Mouse (Mus musculus) urinary bladder, postnatal 14 days (tissue): ENCODE results near the gene Kif19a.

Experiments used
- DNase-seq: peaks from one replicate; pipeline ENCODE4 v3.0.0; 2021; ENCODE audit warnings: low spot score

Gene Kif19a

DNA sequence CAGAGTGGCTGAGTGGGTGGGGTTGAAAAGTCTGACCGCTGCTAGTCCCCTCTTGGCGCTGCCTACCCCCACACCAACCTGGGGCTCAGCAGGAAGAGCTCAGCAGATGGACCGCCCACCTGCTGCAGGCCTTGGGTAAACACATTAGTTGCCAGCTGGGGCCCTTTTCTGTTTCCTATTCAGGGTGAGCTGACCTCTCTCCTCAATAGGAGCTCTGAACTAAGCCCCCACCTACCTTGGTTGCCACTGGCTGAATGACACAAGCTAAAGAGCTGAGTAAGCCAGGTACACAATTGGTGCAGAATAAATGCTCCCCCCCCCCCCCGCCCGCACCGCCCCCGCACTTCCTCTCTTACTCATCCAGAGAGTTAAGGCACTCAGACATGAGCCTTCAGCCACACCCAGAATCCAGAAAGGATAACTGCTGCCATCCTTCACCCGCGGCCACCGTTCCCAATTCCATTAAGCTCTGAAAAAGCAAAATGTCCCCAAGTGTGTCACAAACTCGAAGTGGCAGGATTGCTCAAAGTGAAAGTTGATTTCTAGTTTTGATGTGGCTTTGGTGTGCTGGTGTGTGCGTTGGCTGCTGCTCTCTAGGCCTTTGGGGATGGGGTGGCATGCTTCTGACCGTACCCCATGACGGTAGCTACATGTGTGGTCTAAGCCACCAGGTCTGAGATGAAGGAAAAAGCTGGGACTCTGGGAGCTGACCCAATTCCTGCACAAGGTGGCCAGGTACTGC, 42.7 kb downstream of the Kif19a start:
- no peak for DNase-seq

DNA sequence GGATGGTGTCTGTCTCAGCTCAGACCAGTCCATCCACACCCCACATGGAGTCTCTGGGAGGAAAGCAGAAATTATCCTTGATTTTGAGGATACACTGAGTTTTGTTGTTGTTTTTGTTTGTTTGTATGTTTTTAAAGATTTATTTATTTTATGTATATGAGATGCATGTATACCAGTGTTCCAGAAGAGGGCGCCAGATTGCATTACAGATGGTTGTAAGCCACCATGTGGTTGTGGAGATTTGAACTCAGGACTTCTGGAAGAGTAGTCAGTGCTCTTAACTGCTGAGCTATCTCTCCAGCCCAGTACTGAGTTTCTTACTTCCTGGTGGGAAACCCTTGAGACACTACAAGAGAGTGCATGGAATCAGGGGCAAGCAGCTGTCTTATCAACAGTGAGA, 44.2 kb downstream of the Kif19a start:
- no peak for DNase-seq

DNA sequence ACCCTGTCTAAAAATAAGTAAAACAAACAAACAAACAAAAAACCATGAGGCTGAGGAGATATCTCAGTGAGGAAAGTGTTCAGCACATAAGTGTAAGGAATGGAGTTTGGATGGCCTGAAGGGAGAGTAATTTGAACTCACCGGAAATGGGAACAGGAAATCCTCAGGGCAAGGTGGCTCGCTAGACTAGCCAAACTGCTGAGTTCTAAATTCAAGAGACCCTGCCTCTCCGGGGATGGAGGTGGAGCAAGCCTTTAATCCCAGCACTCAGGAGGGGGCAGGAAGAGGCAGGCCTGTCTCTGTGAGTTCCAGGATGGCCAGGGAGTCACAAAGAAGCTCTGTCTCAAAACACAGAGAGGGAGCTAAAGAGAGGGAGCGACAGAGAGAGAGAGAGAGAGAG, 45.2 kb downstream of the Kif19a start:
- no peak for DNase-seq

GRCm38 (mm10) chr11:114812731-114813240, 47.6 kb downstream of the Kif19a start:
- peak; percentile 94 for DNase-seq

- DNase-seq, result no peak
Observed at GRCm38 (mm10) chr11:114814873-114815592, 49.8 kb downstream of the Kif19a start.

GRCm38 (mm10) chr11:114816934-114817333, 51.7 kb downstream of the Kif19a start:
- DNase-seq, result no peak

DNA sequence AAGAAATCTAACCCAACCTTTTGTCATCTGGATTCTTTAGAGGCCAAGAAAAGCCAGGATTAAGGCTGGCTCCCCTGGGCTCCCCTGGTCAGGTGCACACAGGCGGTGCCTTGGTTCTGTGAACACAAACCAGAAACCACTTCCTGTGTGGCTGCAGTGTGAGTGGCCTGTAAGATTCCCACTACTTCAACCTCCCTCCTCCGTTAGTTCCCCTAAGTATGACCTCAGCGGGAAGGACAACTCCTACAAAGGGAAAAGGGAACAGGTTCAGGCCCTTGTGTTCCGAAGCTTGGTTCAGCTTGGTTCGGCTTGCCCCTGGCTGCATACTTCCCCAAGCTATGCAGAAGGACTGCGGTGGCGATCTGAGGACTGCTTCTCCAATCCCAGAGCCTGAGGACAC, 53.0 kb downstream of the Kif19a start:
- DNase-seq, result no peak

DNA sequence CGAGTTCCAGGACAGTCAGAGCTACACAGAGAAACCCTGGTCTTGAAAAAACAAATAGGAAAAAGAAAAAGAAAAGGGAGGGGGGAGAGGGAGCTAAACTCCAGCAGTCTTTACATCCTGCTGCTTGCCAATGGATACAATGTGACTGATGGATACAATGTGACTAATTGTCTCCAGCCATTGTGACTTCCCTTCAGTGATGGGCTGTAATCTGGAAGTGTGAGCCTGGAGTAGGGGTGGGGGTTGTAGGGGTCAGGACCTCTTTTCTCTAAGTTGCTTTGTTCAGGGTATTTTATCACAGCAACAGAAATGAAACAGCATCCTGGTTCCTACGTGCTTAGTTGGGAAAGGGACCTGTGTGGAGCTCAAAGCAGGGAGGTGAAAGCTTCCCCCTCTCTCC, 53.9 kb downstream of the Kif19a start:
- no peak for DNase-seq

DNA sequence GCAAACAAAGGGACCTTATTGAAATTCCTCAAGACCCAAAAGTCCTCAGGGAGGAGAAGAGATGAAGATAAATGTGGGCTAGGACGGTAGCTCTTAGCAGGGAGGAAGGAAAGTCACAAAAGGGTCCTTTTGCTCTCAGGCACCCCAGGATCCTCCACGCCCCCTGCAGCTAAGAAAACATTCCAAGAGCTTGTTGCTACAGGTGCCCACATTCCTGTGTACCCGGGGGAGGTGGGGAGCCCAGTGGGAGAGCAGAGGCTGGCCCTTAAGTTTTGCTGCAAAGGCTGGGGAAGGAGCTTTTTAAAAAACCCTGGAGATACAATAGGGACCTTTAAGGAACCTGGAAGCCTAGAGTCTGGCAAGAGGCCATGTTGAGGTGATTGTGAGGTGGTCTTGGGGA, 55.3 kb downstream of the Kif19a start:
- no peak for DNase-seq

- DNase-seq, result no peak
Observed at GRCm38 (mm10) chr11:114821325-114821724, 56.1 kb downstream of the Kif19a start.

- DNase-seq, result peak; percentile 42
Observed at GRCm38 (mm10) chr11:114822727-114823126, 57.5 kb downstream of the Kif19a start.

GRCm38 (mm10) chr11:114823199-114823725, 58.1 kb downstream of the Kif19a start:
- no peak for DNase-seq

- DNase-seq, result peak; percentile 39
Observed at GRCm38 (mm10) chr11:114826686-114827085, 61.5 kb downstream of the Kif19a start.

DNA sequence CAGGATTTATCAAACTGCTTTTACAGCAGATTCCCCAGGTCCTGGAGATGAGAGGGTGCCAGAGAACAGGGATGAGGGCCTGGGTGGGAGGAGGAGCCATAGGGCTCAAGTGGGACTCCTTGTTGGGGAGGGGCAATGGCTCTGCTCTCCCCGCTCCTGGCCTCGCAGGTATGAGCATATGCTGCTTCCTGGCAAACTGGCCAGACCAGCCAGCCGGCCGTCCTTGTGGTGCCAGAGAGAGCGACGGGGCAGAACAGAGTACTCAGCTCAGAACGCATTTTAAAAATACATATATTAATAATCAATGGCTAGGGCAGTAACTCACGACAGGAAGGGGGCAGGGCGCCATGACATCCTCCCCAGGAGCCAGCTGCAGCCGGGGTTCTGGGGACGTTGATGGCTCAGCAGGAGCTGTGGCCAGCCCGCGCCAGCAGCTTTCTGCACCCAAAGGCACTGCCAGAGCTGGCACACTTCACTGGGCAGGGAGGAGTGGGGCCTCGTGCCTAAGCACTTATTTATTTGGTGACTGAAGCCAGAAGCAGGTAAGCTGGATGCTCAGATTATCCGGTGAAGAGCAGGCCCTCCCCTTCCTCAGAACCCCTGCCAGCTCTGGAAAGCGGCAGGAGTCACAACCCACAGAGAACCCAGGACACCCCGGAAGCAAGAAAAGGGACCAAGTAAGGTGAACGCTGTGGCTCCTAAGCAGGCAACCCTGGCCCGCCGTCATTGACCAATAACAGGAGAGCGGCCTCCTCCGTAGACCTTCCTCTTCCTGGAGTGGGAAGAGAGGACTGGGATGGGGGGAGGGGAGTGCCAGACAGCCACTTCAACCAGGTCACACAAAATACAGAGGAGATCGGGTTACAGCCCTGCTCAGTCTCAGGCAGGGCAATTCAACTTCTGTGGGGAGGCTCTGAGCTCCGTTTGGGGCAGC, 64.6 kb downstream of the Kif19a start:
- peak; percentile 81 for DNase-seq

DNA sequence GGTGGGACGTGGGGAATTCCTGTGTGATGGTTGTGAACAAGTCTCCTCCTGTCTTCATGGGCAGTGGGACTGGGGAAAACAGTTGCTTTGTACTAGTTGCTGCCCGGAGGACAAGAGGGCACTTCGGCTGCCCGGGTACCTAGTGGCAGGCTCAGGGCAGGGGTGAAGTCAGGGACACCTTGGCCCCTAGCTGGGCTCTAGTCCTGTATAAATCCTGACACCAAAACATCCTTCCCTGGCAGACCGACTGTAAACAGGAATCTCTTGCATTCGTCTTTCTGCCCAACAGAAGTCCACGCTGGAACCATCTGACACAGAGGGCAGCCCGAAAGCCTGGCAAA, 65.2 kb downstream of the Kif19a start:
- DNase-seq, result no peak

GRCm38 (mm10) chr11:114833166-114833565, 68.0 kb downstream of the Kif19a start:
- no peak for DNase-seq
